Mouse (Mus musculus) embryonic fibroblast, embryonic 13.5 days (primary cell): ENCODE data around the gene Gorasp2. TPM values are rescaled to one million over a fixed set of nuclear protein-coding genes. Genes with fewer than 3 reads are reported as not detected.

Experiments
- H3K27ac ChIP-seq: 2 replicates; pipeline ENCODE4 v1.5.1; 2012; ENCODE audit warnings: low read length, control low read depth, inconsistent platforms; ENCODE audit not compliant: insufficient read depth
- H3K4me1 ChIP-seq: 2 replicates; pipeline ENCODE4 v1.6.1; 2011; ENCODE audit warnings: low read length; ENCODE audit not compliant: control insufficient read depth, insufficient read depth
- H3K4me3 ChIP-seq: 2 replicates; pipeline ENCODE4 v1.5.1; 2011; ENCODE audit warnings: mild to moderate bottlenecking, control low read depth, low read length; ENCODE audit not compliant: insufficient read depth
- CTCF ChIP-seq: IDR thresholded peaks from 2 replicates; pipeline ENCODE4 v1.5.1; 2011; ENCODE audit warnings: mild to moderate bottlenecking, control low read depth, low read length, moderate library complexity, borderline replicate concordance; ENCODE audit not compliant: insufficient read depth
- POLR2A ChIP-seq: IDR thresholded peaks from 2 replicates; pipeline ENCODE4 v1.6.1; 2011; ENCODE audit warnings: low read depth, mild to moderate bottlenecking, control low read depth, low read length, moderate library complexity
- polyA plus RNA-seq: library from polyadenylated mRNA; stranded (reverse); fragments of >200 nt; gene quantifications from 2 replicates; pipeline ENCODE4 v1.2.4, GENCODE M21; 2011; ENCODE audit warnings: low read depth; ENCODE audit not compliant: missing spikeins, insufficient read length

The Gorasp2 gene
- polyA plus RNA-seq: 153 and 162 TPM in 2 replicates

- H3K27ac ChIP-seq: peak within 1 kb of the TSS; percentile 79
- peak within 1 kb of the TSS; percentile 97 for H3K4me3 ChIP-seq
- TF ChIP-seq POLR2A (peak; percentile 94), CTCF (peak; percentile 66)
- H3K4me1 ChIP-seq: peaks cover 3% of the 10 kb centered on the region
These were observed at the start of gene Gorasp2 for GRCm38 (mm10) chr2:70660887-70661714. Gene Gorasp2, plus strand, starts transcription at chr2:70661576.

- TF ChIP-seq POLR2A: no peak
- no peak for TF ChIP-seq CTCF
- no peak overlapping the region for H3K27ac ChIP-seq
- H3K4me3 ChIP-seq: no peak overlapping the region
- H3K4me1 ChIP-seq: no peaks in the 10 kb centered on the region
These were observed 46.5 kb upstream of the Gorasp2 start for GRCm38 (mm10) chr2:70614745-70615351.

- no peak overlapping the region for H3K27ac ChIP-seq
- no peaks in the 10 kb centered on the region for H3K4me1 ChIP-seq
- no peak overlapping the region for H3K4me3 ChIP-seq
- no peak for TF ChIP-seq POLR2A
- TF ChIP-seq CTCF: no peak
These were observed 45.3 kb upstream of the Gorasp2 start for GRCm38 (mm10) chr2:70616076-70616475.

- H3K4me3 ChIP-seq: no peak overlapping the region
These were observed 44.8 kb upstream of the Gorasp2 start for GRCm38 (mm10) chr2:70616617-70617016.

GRCm38 (mm10) chr2:70619232-70619835 lies 42.0 kb upstream of the Gorasp2 start:
- Histone ChIP-seq H3K27ac (no peak overlapping the region), H3K4me3 (no peak overlapping the region), H3K4me1 (no peaks in the 10 kb centered on the region)
- TF ChIP-seq CTCF (no peak), POLR2A (no peak)

More at GRCm38 (mm10) chr2:70616617-70617016, 44.8 kb upstream of the Gorasp2 start:
- no peak for TF ChIP-seq CTCF
- no peak for TF ChIP-seq POLR2A
- no peaks in the 10 kb centered on the region for H3K4me1 ChIP-seq
- H3K27ac ChIP-seq: no peak overlapping the region

- Histone ChIP-seq H3K4me3 (no peak overlapping the region), H3K27ac (no peak overlapping the region), H3K4me1 (no peaks in the 10 kb centered on the region)
- TF ChIP-seq CTCF (0 out of 2 replicates have a peak, but pooled peaks have one; percentile 6), POLR2A (no peak)
These were observed 41.2 kb upstream of the Gorasp2 start for GRCm38 (mm10) chr2:70620225-70620624.

- Histone ChIP-seq H3K4me3 (no peak overlapping the region), H3K27ac (no peak overlapping the region)
These were observed 39.1 kb upstream of the Gorasp2 start for GRCm38 (mm10) chr2:70622244-70622643.

GRCm38 (mm10) chr2:70625761-70626160 lies 35.6 kb upstream of the Gorasp2 start:
- Histone ChIP-seq H3K4me1 (no peaks in the 10 kb centered on the region), H3K4me3 (no peak overlapping the region), H3K27ac (no peak overlapping the region)
- TF ChIP-seq POLR2A: no peak
- TF ChIP-seq CTCF: no peak

More at GRCm38 (mm10) chr2:70622244-70622643, 39.1 kb upstream of the Gorasp2 start:
- no peaks in the 10 kb centered on the region for H3K4me1 ChIP-seq
- no peak for TF ChIP-seq CTCF
- TF ChIP-seq POLR2A: no peak

- H3K4me1 ChIP-seq: no peaks in the 10 kb centered on the region
- H3K27ac ChIP-seq: no peak overlapping the region
- TF ChIP-seq CTCF (no peak), POLR2A (no peak)
- H3K4me3 ChIP-seq: no peak overlapping the region
These were observed 33.0 kb upstream of the Gorasp2 start for GRCm38 (mm10) chr2:70628397-70628796.

- H3K4me3 ChIP-seq: no peak overlapping the region
- no peaks in the 10 kb centered on the region for H3K4me1 ChIP-seq
- TF ChIP-seq POLR2A (no peak), CTCF (no peak)
- H3K27ac ChIP-seq: no peak overlapping the region
These were observed 32.0 kb upstream of the Gorasp2 start for GRCm38 (mm10) chr2:70629339-70629761.
